Mouse (Mus musculus): ENCODE measurements around the gene Timm8a1. TPM values are rescaled to one million over a fixed set of nuclear protein-coding genes. Genes with fewer than 3 reads are reported as not detected.

The Timm8a1 gene
- polyA plus RNA-seq, 1 experiment from 2014 or later = 81.3 TPM

- no peak overlapping the region for H3K4me3 ChIP-seq (ENCODE audit: low read depth, low read length)
- ATAC-seq (replicated peaks; ENCODE audit: low FRiP score) (no peak), DNase-seq (ENCODE audit: low spot score) (no peak)
- no peaks in the 10 kb centered on the region for H3K36me3 ChIP-seq (ENCODE audit: control insufficient read depth, insufficient read depth, low read length)
- H3K27me3 ChIP-seq (ENCODE audit: control insufficient read depth, insufficient read depth, low read length) = no peaks in the 10 kb centered on the region
- no peak overlapping the region for H3K27ac ChIP-seq (ENCODE audit: low read depth, low read length)
- H3K4me2 ChIP-seq (ENCODE audit: low read depth, low read length, severe bottlenecking) = no peak overlapping the region
- no peaks in the 10 kb centered on the region for H3K4me1 ChIP-seq (replicated peaks; ENCODE audit: control insufficient read depth, insufficient read depth, low read length)
- WGBS = 89% methylated on average over 14 of the region's 14 CpGs
- no peaks in the 10 kb centered on the region for H3K9me3 ChIP-seq (ENCODE audit: control insufficient read depth, low read length)
- H3K9ac ChIP-seq (ENCODE audit: low read length) = no peak overlapping the region
Measured at GRCm38 (mm10) chrX:134580528-134581305, 39.1 kb upstream of the Timm8a1 start.

GRCm38 (mm10) chrX:134577896-134578295, 36.2 kb upstream of the Timm8a1 start:
- no peak for DNase-seq (ENCODE audit: low spot score)
- H3K27me3 ChIP-seq (ENCODE audit: control insufficient read depth, insufficient read depth, low read length) = no peaks in the 10 kb centered on the region
- H3K9me3 ChIP-seq (ENCODE audit: control insufficient read depth, low read length) = no peaks in the 10 kb centered on the region
- no peak overlapping the region for H3K9ac ChIP-seq (ENCODE audit: low read length)
- ATAC-seq (replicated peaks; ENCODE audit: low FRiP score) = no peak
- 85% methylated on average over 4 of the region's 4 CpGs for WGBS
- H3K4me2 ChIP-seq (ENCODE audit: low read depth, low read length, severe bottlenecking) = no peak overlapping the region
- no peak overlapping the region for H3K27ac ChIP-seq (ENCODE audit: low read depth, low read length)
- H3K4me1 ChIP-seq (replicated peaks; ENCODE audit: control insufficient read depth, insufficient read depth, low read length) = no peaks in the 10 kb centered on the region
- H3K4me3 ChIP-seq (ENCODE audit: low read depth, low read length) = no peak overlapping the region
- no peaks in the 10 kb centered on the region for H3K36me3 ChIP-seq (ENCODE audit: control insufficient read depth, insufficient read depth, low read length)

GRCm38 (mm10) chrX:134566536-134567222, 25.0 kb upstream of the Timm8a1 start:
- WGBS = 88% methylated on average over 8 of the region's 8 CpGs
- ATAC-seq (replicated peaks; ENCODE audit: low FRiP score) (no peak), DNase-seq (ENCODE audit: low spot score) (no peak)
- Histone ChIP-seq H3K27me3 (ENCODE audit: control insufficient read depth, insufficient read depth, low read length) (no peaks in the 10 kb centered on the region), H3K4me2 (ENCODE audit: low read depth, low read length, severe bottlenecking) (no peak overlapping the region), H3K36me3 (ENCODE audit: control insufficient read depth, insufficient read depth, low read length) (no peaks in the 10 kb centered on the region), H3K27ac (ENCODE audit: low read depth, low read length) (no peak overlapping the region), H3K9me3 (ENCODE audit: control insufficient read depth, low read length) (no peaks in the 10 kb centered on the region), H3K4me1 (replicated peaks; ENCODE audit: control insufficient read depth, insufficient read depth, low read length) (no peaks in the 10 kb centered on the region), H3K4me3 (ENCODE audit: low read depth, low read length) (no peak overlapping the region), H3K9ac (ENCODE audit: low read length) (no peak overlapping the region)

- Histone ChIP-seq H3K4me2 (ENCODE audit: low read depth, low read length, severe bottlenecking) (no peak overlapping the region), H3K9me3 (ENCODE audit: control insufficient read depth, low read length) (no peaks in the 10 kb centered on the region), H3K9ac (ENCODE audit: low read length) (no peak overlapping the region), H3K4me1 (replicated peaks; ENCODE audit: control insufficient read depth, insufficient read depth, low read length) (no peaks in the 10 kb centered on the region), H3K36me3 (ENCODE audit: control insufficient read depth, insufficient read depth, low read length) (no peaks in the 10 kb centered on the region), H3K4me3 (ENCODE audit: low read depth, low read length) (no peak overlapping the region), H3K27ac (ENCODE audit: low read depth, low read length) (no peak overlapping the region), H3K27me3 (ENCODE audit: control insufficient read depth, insufficient read depth, low read length) (no peaks in the 10 kb centered on the region)
- DNase-seq (ENCODE audit: low spot score) (no peak), ATAC-seq (replicated peaks; ENCODE audit: low FRiP score) (no peak)
- 87% methylated on average over 4 of the region's 4 CpGs for WGBS
Measured at GRCm38 (mm10) chrX:134564326-134564725, 22.7 kb upstream of the Timm8a1 start.

GRCm38 (mm10) chrX:134554425-134554824, 12.8 kb upstream of the Timm8a1 start:
- ATAC-seq (replicated peaks; ENCODE audit: low FRiP score) (no peak), DNase-seq (ENCODE audit: low spot score) (no peak)
- Histone ChIP-seq H3K27me3 (ENCODE audit: control insufficient read depth, insufficient read depth, low read length) (no peaks in the 10 kb centered on the region), H3K4me2 (ENCODE audit: low read depth, low read length, severe bottlenecking) (no peak overlapping the region), H3K36me3 (ENCODE audit: control insufficient read depth, insufficient read depth, low read length) (no peaks in the 10 kb centered on the region), H3K4me3 (ENCODE audit: low read depth, low read length) (no peak overlapping the region), H3K9ac (ENCODE audit: low read length) (no peak overlapping the region), H3K4me1 (replicated peaks; ENCODE audit: control insufficient read depth, insufficient read depth, low read length) (no peaks in the 10 kb centered on the region), H3K27ac (ENCODE audit: low read depth, low read length) (no peak overlapping the region), H3K9me3 (ENCODE audit: control insufficient read depth, low read length) (no peaks in the 10 kb centered on the region)
- WGBS = 84% methylated on average over 6 of the region's 6 CpGs

- WGBS = 91% methylated on average over 4 of the region's 4 CpGs
- no peaks in the 10 kb centered on the region for H3K36me3 ChIP-seq (ENCODE audit: control insufficient read depth, insufficient read depth, low read length)
- ATAC-seq (replicated peaks; ENCODE audit: low FRiP score) = no peak
Measured at GRCm38 (mm10) chrX:134553326-134553725, 11.7 kb upstream of the Timm8a1 start.

GRCm38 (mm10) chrX:134550903-134551302, 9.2 kb upstream of the Timm8a1 start:
- Histone ChIP-seq H3K27ac (ENCODE audit: low read depth, low read length) (no peak overlapping the region), H3K4me3 (ENCODE audit: low read depth, low read length) (no peak overlapping the region), H3K9me3 (ENCODE audit: control insufficient read depth, low read length) (no peaks in the 10 kb centered on the region), H3K9ac (ENCODE audit: low read length) (no peak overlapping the region), H3K4me2 (ENCODE audit: low read depth, low read length, severe bottlenecking) (no peak overlapping the region), H3K27me3 (ENCODE audit: control insufficient read depth, insufficient read depth, low read length) (no peaks in the 10 kb centered on the region), H3K36me3 (ENCODE audit: control insufficient read depth, insufficient read depth, low read length) (no peaks in the 10 kb centered on the region), H3K4me1 (replicated peaks; ENCODE audit: control insufficient read depth, insufficient read depth, low read length) (no peaks in the 10 kb centered on the region)
- WGBS = 22% methylated on average over 5 of the region's 5 CpGs
- DNase-seq (ENCODE audit: low spot score) (no peak), ATAC-seq (replicated peaks; ENCODE audit: low FRiP score) (no peak)

More at GRCm38 (mm10) chrX:134553326-134553725, 11.7 kb upstream of the Timm8a1 start:
- no peaks in the 10 kb centered on the region for H3K9me3 ChIP-seq (ENCODE audit: control insufficient read depth, low read length)
- no peak overlapping the region for H3K27ac ChIP-seq (ENCODE audit: low read depth, low read length)
- no peak overlapping the region for H3K9ac ChIP-seq (ENCODE audit: low read length)
- H3K4me2 ChIP-seq (ENCODE audit: low read depth, low read length, severe bottlenecking) = no peak overlapping the region
- H3K27me3 ChIP-seq (ENCODE audit: control insufficient read depth, insufficient read depth, low read length) = no peaks in the 10 kb centered on the region
- DNase-seq (ENCODE audit: low spot score) = no peak
- H3K4me3 ChIP-seq (ENCODE audit: low read depth, low read length) = no peak overlapping the region
- H3K4me1 ChIP-seq (replicated peaks; ENCODE audit: control insufficient read depth, insufficient read depth, low read length) = no peaks in the 10 kb centered on the region

- H3K27ac ChIP-seq (ENCODE audit: low read depth, low read length) = no peak overlapping the region
- no peak overlapping the region for H3K9ac ChIP-seq (ENCODE audit: low read length)
- no peaks in the 10 kb centered on the region for H3K27me3 ChIP-seq (ENCODE audit: control insufficient read depth, insufficient read depth, low read length)
- no peaks in the 10 kb centered on the region for H3K9me3 ChIP-seq (ENCODE audit: control insufficient read depth, low read length)
- no peak overlapping the region for H3K4me2 ChIP-seq (ENCODE audit: low read depth, low read length, severe bottlenecking)
- no peaks in the 10 kb centered on the region for H3K4me1 ChIP-seq (replicated peaks; ENCODE audit: control insufficient read depth, insufficient read depth, low read length)
- no peak overlapping the region for H3K4me3 ChIP-seq (ENCODE audit: low read depth, low read length)
- DNase-seq (ENCODE audit: low spot score) (no peak), ATAC-seq (replicated peaks; ENCODE audit: low FRiP score) (no peak)
- no peaks in the 10 kb centered on the region for H3K36me3 ChIP-seq (ENCODE audit: control insufficient read depth, insufficient read depth, low read length)
- WGBS = 86% methylated on average over 4 of the region's 4 CpGs
Measured at GRCm38 (mm10) chrX:134547330-134547729, 5.7 kb upstream of the Timm8a1 start.

All from forebrain, embryonic 11.5 days (tissue).